Mouse (Mus musculus): ENCODE measurements around the gene Myo18a. TPM values are rescaled to one million over a fixed set of nuclear protein-coding genes. Genes with fewer than 3 reads are reported as not detected.
"Not testable (repeated sequence)": the region's sequence is repeated elsewhere in the genome, so short reads cannot be mapped to it uniquely, and the experiment has no call there.

Gene Myo18a
- polyA plus RNA-seq (2015; fragmentation: Nextera tagmentation; extraction: Ambion mirVana) = 38.2 and 48.1 TPM in 2 replicates

- Histone ChIP-seq H3K36me3 (ENCODE audit: poor library complexity, severe bottlenecking) (no peaks in the 10 kb centered on the region), H3K27ac (peak within 1 kb of the TSS; percentile 97), H3K9ac (peak within 1 kb of the TSS; percentile 97), H3K4me2 (peak within 1 kb of the TSS; percentile 96), H3K27me3 (0 out of 2 replicates have a peak, but pooled peaks cover 7% of the 10 kb centered on the region), H3K4me3 (peak within 1 kb of the TSS; percentile 95), H3K4me1 (peaks cover 45% of the 10 kb centered on the region), H3K9me3 (replicated peaks) (no peaks in the 10 kb centered on the region)
- ATAC-seq = peak; percentile 90
- 2% methylated on average over 77 of the region's 79 CpGs for whole genome bisulfite sequencing
Observed at GRCm38 (mm10) chr11:77762783-77763672, at the start of gene Myo18a. Gene Myo18a, plus strand, starts transcription at chr11:77763246.

- Histone ChIP-seq H3K27me3 (no peaks in the 10 kb centered on the region), H3K4me3 (no peak overlapping the region)
Observed at GRCm38 (mm10) chr11:77713736-77714135, 49.3 kb upstream of the Myo18a start.

DNA sequence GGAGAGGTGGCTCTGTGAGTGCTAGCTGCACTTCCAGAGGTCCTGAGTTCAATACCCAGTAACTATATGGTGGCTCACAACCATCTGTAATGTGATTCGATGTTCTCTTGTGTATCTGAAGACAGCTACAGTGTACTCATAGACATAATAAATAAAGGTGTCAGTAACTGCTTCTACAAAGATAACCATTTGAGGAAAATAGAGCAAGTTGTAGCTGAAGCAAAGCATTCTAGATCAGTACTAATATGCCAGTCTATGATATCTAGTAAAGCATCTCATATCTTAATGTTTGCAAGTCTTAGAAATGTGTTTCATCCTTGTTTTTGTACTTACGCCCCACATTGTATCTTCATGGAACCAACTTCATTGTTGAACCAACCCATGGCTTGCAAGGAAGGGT is 44.0 kb upstream of the Myo18a start:
- H3K4me2 ChIP-seq = no peak overlapping the region
- no peak overlapping the region for H3K4me3 ChIP-seq
- no peak for ATAC-seq
- WGBS = 95% methylated on average over 2 of the region's 2 CpGs
- no peaks in the 10 kb centered on the region for H3K27me3 ChIP-seq
- H3K27ac ChIP-seq = no peak overlapping the region
- H3K36me3 ChIP-seq (ENCODE audit: poor library complexity, severe bottlenecking) = no peaks in the 10 kb centered on the region
- no peaks in the 10 kb centered on the region for H3K4me1 ChIP-seq
- H3K9ac ChIP-seq = no peak overlapping the region
- no peaks in the 10 kb centered on the region for H3K9me3 ChIP-seq (replicated peaks)

More at GRCm38 (mm10) chr11:77713736-77714135, 49.3 kb upstream of the Myo18a start:
- no peaks in the 10 kb centered on the region for H3K9me3 ChIP-seq (replicated peaks)
- 96% methylated on average over 3 of the region's 3 CpGs for WGBS
- H3K36me3 ChIP-seq (ENCODE audit: poor library complexity, severe bottlenecking) = peaks cover 12% of the 10 kb centered on the region; the same call in 1 of the 2 replicates
- ATAC-seq = no peak
- H3K9ac ChIP-seq = no peak overlapping the region
- H3K27ac ChIP-seq = no peak overlapping the region
- no peaks in the 10 kb centered on the region for H3K4me1 ChIP-seq
- no peak overlapping the region for H3K4me2 ChIP-seq

DNA sequence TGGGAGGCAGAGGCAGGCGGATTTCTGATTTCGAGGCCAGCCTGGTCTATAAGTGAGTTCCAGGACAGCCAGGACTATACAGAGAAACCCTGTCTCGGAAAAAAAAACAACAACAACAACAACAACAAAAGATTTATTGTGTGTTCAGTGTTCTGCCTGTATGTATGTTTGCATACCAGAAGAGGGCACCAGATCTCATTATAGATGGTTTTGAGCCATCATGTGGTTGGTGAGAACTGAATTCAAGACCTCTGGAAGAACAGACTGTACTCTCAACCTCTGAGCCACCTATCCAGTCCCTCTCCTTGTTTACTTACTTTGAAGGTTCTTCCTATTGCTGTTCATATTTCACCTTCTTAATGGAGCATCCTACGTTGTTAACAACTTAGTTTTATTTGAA is 41.7 kb upstream of the Myo18a start:
- Histone ChIP-seq H3K4me1 (0 out of 2 replicates have a peak, but pooled peaks cover 3% of the 10 kb centered on the region), H3K36me3 (ENCODE audit: poor library complexity, severe bottlenecking) (no peaks in the 10 kb centered on the region), H3K9me3 (replicated peaks) (no peaks in the 10 kb centered on the region), H3K9ac (no peak overlapping the region), H3K27me3 (no peaks in the 10 kb centered on the region), H3K4me2 (no peak overlapping the region), H3K4me3 (no peak overlapping the region), H3K27ac (no peak overlapping the region)
- WGBS = 90% methylated on average over 4 of the region's 4 CpGs
- no peak for ATAC-seq

GRCm38 (mm10) chr11:77724766-77725165 is 38.3 kb upstream of the Myo18a start:
- H3K9ac ChIP-seq = no peak overlapping the region
- H3K27ac ChIP-seq = no peak overlapping the region
- no peaks in the 10 kb centered on the region for H3K36me3 ChIP-seq (ENCODE audit: poor library complexity, severe bottlenecking)
- WGBS = 73% methylated on average over 7 of the region's 7 CpGs
- H3K4me1 ChIP-seq = peaks cover 3% of the 10 kb centered on the region; the same call in 1 of the 2 replicates
- no peaks in the 10 kb centered on the region for H3K9me3 ChIP-seq (replicated peaks)
- no peak overlapping the region for H3K4me2 ChIP-seq
- H3K27me3 ChIP-seq = no peaks in the 10 kb centered on the region
- H3K4me3 ChIP-seq = no peak overlapping the region
- ATAC-seq = no peak

GRCm38 (mm10) chr11:77725183-77725582 is 37.9 kb upstream of the Myo18a start, which contains the start of gene Cryba1:
Gene Cryba1, minus strand, starts transcription at chr11:77725283.
- 39% methylated on average over 7 of the region's 7 CpGs for WGBS
- Histone ChIP-seq H3K4me2 (no peak within 1 kb of the TSS), H3K9ac (no peak within 1 kb of the TSS), H3K27ac (no peak within 1 kb of the TSS), H3K4me1 (peaks cover 3% of the 10 kb centered on the region; the same call in 1 of the 2 replicates), H3K36me3 (ENCODE audit: poor library complexity, severe bottlenecking) (no peaks in the 10 kb centered on the region), H3K9me3 (replicated peaks) (no peaks in the 10 kb centered on the region), H3K27me3 (no peaks in the 10 kb centered on the region), H3K4me3 (no peak within 1 kb of the TSS)
- no peak for ATAC-seq

GRCm38 (mm10) chr11:77728587-77728986 is 34.5 kb upstream of the Myo18a start:
- H3K4me3 ChIP-seq = no peak overlapping the region
- H3K4me2 ChIP-seq = no peak overlapping the region
- no peak overlapping the region for H3K27ac ChIP-seq
- no peak overlapping the region for H3K9ac ChIP-seq
- H3K27me3 ChIP-seq = no peaks in the 10 kb centered on the region
- H3K4me1 ChIP-seq = peaks cover 3% of the 10 kb centered on the region; the same call in 1 of the 2 replicates
- no peak for ATAC-seq
- H3K36me3 ChIP-seq (ENCODE audit: poor library complexity, severe bottlenecking) = no peaks in the 10 kb centered on the region
- no peaks in the 10 kb centered on the region for H3K9me3 ChIP-seq (replicated peaks)
- WGBS = 69% methylated on average over 2 of the region's 2 CpGs

DNA sequence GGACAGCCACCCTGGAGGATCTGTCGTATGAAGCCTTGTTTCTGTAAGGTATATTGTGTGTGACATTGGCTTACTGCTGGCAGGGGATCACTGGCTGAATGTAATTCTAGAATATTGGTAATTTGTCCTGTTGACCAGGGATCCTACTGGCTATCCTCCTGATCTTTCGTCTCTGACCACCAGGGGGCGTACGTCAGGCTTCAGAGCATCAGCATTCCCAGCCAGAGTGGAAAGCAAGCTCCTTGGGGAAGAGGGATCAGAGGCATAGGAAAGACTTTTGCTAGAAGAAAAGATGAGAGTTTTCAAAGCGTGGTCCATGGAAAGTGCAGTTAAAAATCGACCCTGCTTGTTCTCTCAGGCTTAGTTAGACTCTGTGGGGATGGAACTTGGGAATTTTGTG is 25.8 kb upstream of the Myo18a start:
- no peak for ATAC-seq
- Histone ChIP-seq H3K27me3 (no peaks in the 10 kb centered on the region), H3K36me3 (ENCODE audit: poor library complexity, severe bottlenecking) (no peaks in the 10 kb centered on the region), H3K27ac (no peak overlapping the region), H3K9me3 (replicated peaks) (no peaks in the 10 kb centered on the region), H3K4me1 (no peaks in the 10 kb centered on the region), H3K4me2 (no peak overlapping the region), H3K4me3 (no peak overlapping the region), H3K9ac (no peak overlapping the region)
- WGBS = 2% methylated on average over 6 of the region's 6 CpGs

GRCm38 (mm10) chr11:77738555-77738954 is 24.5 kb upstream of the Myo18a start:
- 42% methylated on average over 7 of the region's 7 CpGs for WGBS

DNA sequence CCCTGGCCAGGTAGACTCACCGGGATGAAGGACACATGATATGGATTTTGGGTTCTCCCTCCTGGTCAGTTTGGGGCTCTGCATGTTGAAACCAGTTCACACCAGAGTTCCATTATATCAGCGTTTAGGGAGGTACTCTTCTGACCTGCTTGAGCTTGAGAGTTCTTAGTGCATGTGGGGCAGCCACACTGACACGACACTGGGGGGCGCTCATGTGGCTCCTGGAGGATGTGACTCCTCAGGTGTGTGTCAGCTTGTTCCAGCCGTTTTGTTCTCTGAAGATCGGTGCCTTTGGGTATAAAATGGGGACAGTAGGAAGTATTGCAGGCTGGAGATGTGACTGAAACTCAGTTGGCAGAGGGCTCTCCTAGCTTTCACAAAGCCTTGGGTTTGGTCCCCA is 19.1 kb upstream of the Myo18a start:
- Histone ChIP-seq H3K27ac (no peak overlapping the region), H3K4me3 (no peak overlapping the region), H3K27me3 (no peaks in the 10 kb centered on the region), H3K9me3 (replicated peaks) (no peaks in the 10 kb centered on the region), H3K4me2 (no peak overlapping the region), H3K9ac (no peak overlapping the region), H3K36me3 (ENCODE audit: poor library complexity, severe bottlenecking) (no peaks in the 10 kb centered on the region), H3K4me1 (no peaks in the 10 kb centered on the region)
- 37% methylated on average over 6 of the region's 6 CpGs for WGBS
- no peak for ATAC-seq

More at GRCm38 (mm10) chr11:77738555-77738954, 24.5 kb upstream of the Myo18a start:
- Histone ChIP-seq H3K9ac (no peak overlapping the region), H3K27me3 (no peaks in the 10 kb centered on the region), H3K4me3 (no peak overlapping the region), H3K4me1 (no peaks in the 10 kb centered on the region), H3K27ac (no peak overlapping the region), H3K4me2 (no peak overlapping the region), H3K9me3 (replicated peaks) (no peaks in the 10 kb centered on the region), H3K36me3 (ENCODE audit: poor library complexity, severe bottlenecking) (no peaks in the 10 kb centered on the region)
- ATAC-seq = no peak

DNA sequence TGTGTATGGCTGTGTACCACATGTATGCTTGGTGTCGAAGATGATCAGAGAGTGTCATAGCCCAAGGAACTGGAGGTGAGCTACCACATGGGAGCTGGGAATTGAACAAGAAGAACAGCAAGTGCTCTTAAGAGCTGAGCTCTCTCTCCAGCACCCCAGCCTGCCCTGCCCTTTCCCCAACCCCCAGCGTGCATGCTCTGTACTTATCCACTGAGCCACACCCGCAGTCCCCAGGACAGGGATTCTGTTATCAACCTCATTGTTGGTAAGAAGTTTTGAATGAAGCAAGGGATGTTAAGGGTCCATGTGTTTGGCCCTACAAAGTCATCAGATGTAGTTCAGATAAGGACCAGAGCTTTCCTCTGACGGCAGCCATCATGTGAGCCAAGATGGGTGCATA is 16.4 kb upstream of the Myo18a start:
- WGBS = 91% methylated on average over 4 of the region's 4 CpGs
- Histone ChIP-seq H3K4me3 (no peak overlapping the region), H3K9me3 (replicated peaks) (no peaks in the 10 kb centered on the region), H3K9ac (no peak overlapping the region), H3K27me3 (no peaks in the 10 kb centered on the region), H3K4me2 (no peak overlapping the region), H3K4me1 (no peaks in the 10 kb centered on the region), H3K36me3 (ENCODE audit: poor library complexity, severe bottlenecking) (no peaks in the 10 kb centered on the region), H3K27ac (no peak overlapping the region)
- no peak for ATAC-seq

GRCm38 (mm10) chr11:77747103-77747502 is 15.9 kb upstream of the Myo18a start:
- not testable (repeated sequence) for H3K9ac ChIP-seq; ATAC-seq; H3K4me1 ChIP-seq; H3K4me2 ChIP-seq; H3K36me3 ChIP-seq (ENCODE audit: poor library complexity, severe bottlenecking); H3K27me3 ChIP-seq; H3K27ac ChIP-seq; H3K9me3 ChIP-seq (replicated peaks); H3K4me3 ChIP-seq
- 97% methylated on average over 14 of the region's 15 CpGs for WGBS
